8 mouse cellular contexts compared by ENCODE assay signal in genomic region chr11:117114592-117115345, GRCm38 (mm10). TPM values are rescaled to one million over a fixed set of nuclear protein-coding genes. Genes with fewer than 3 reads are reported as not detected.
A peak's percentile ranks its signal among the peaks of the same experiment; 100 is the strongest.
DNase-seq lines count a peak whose midpoint lies in the region; ATAC-seq lines count a peak whose summit lies in the region.

Gene Sec14l1 (plus strand): TSS chr11:117115168.

- peak; percentile 99 for DNase-seq in ZHBTc4 (ENCODE audit: low read depth, low spot score)
- DNase-seq in gastrocnemius, adult 8-10 months (ENCODE audit: low spot score in 2 of 2): peak; percentile 99
- DNase-seq in hindlimb bud, embryonic 11.5 days (ENCODE audit: extremely low spot score, low read depth, low spot score): peak; percentile 83
- DNase-seq in left cerebral cortex, adult 8-10 months (ENCODE audit: low spot score in 2 of 2): peak; percentile 98
- DNase-seq in right cerebral cortex, postnatal 10 days (ENCODE audit: low spot score in 2 of 2): peak; percentile 99 to 100
- DNase-seq in urinary bladder, postnatal 25 days (ENCODE audit: low spot score): peak; percentile 100

- ATAC-seq in common myeloid progenitor, adult 5-6 weeks (replicated peaks; ENCODE audit: low read depth, poor library complexity, severe bottlenecking): peak; percentile 88

- H3K36me3 ChIP-seq in megakaryocyte, embryonic 14.5 days (replicated peaks; ENCODE audit: low read length): peaks cover 39% of the 10 kb centered on the region

- peaks cover 81% of the 10 kb centered on the region for H3K4me1 ChIP-seq in megakaryocyte, embryonic 14.5 days

- peak within 1 kb of the TSS; percentile 98 for H3K4me3 ChIP-seq in megakaryocyte, embryonic 14.5 days (replicated peaks)

- no peaks in the 10 kb centered on the region for H3K9me3 ChIP-seq in megakaryocyte, embryonic 14.5 days

- H3K27me3 ChIP-seq in megakaryocyte, embryonic 14.5 days (replicated peaks): no peaks in the 10 kb centered on the region

RNA-seq across cellular contexts. Expression of gene Sec14l1, which starts in this region (rescaled TPM):
- total RNA-seq in common myeloid progenitor, adult 5-6 weeks (2017): 9.4 and 13.0 TPM in 2 replicates
- total RNA-seq in gastrocnemius, adult 8-10 months (2022): 10 to 100 TPM; 42.6 to 56.1 (median 50.7) TPM
- 100 to 1,000 TPM; 236 to 279 (median 240) TPM for total RNA-seq in left cerebral cortex, adult 8-10 months (2022)
- polyA plus RNA-seq in megakaryocyte, embryonic 14.5 days (2012; ENCODE audit: insufficient read depth, low replicate concordance): 46.1 and 70.6 TPM in 2 replicates

Comparison
In these comparisons a context has a peak if more than half of its experiments do, and no peak if none do; other contexts are left out.
1. Peak in every context shown above with its lines: DNase-seq, ATAC-seq and H3K4me3 ChIP-seq.
2. RNA of gene Sec14l1 (total RNA-seq): 236 to 279 TPM in left cerebral cortex, adult 8-10 months; 42.6 to 56.1 TPM in gastrocnemius, adult 8-10 months and 9.4 to 13.0 TPM in common myeloid progenitor, adult 5-6 weeks; every median in the first group is over 4 times any median in the second.